Mouse (Mus musculus) limb, embryonic 11.5 days (tissue): ENCODE results near the gene Vps13a. TPM values are rescaled to one million over a fixed set of nuclear protein-coding genes. Genes with fewer than 3 reads are reported as not detected.

Source experiments
- ATAC-seq: fragments of 200-750 bp; cut with Nextera tagmentation; 2 replicates; pipeline ENCODE4 v1.8.0; 2017; ENCODE audit warnings: low read depth; ENCODE audit not compliant: insufficient number of reproducible peaks, low FRiP score, low TSS enrichment
- DNase-seq: peaks from one replicate; pipeline ENCODE4 v3.0.0-alpha.2; 2015; ENCODE audit warnings: low spot score
- H3K27ac ChIP-seq: fragments of 300-500 bp; sonication (generic); replicated peaks from 2 replicates; pipeline ENCODE4 v1.5.1; 2014; ENCODE audit warnings: low read depth, mild to moderate bottlenecking, low read length
- H3K27me3 ChIP-seq: fragments of 300-500 bp; sonication (generic); 2 replicates; pipeline ENCODE4 v1.6.1; 2014; ENCODE audit warnings: mild to moderate bottlenecking, low read length, mixed read lengths; ENCODE audit not compliant: control insufficient read depth, insufficient read depth
- H3K36me3 ChIP-seq: fragments of 300-500 bp; sonication (generic); 2 replicates; pipeline ENCODE4 v1.6.1; 2014; ENCODE audit warnings: mild to moderate bottlenecking, low read length, moderate library complexity, mixed read lengths; ENCODE audit not compliant: control insufficient read depth, insufficient read depth
- H3K4me1 ChIP-seq: fragments of 300-500 bp; sonication (generic); 2 replicates; pipeline ENCODE4 v1.6.1; 2014; ENCODE audit warnings: low read length, mixed read lengths; ENCODE audit not compliant: control insufficient read depth, insufficient read depth
- H3K4me2 ChIP-seq: fragments of 300-500 bp; sonication (generic); 2 replicates; pipeline ENCODE4 v1.6.1; 2014; ENCODE audit warnings: low read depth, mild to moderate bottlenecking, moderate library complexity; ENCODE audit not compliant: severe bottlenecking
- H3K4me3 ChIP-seq: fragments of 300-500 bp; sonication (generic); 2 replicates; pipeline ENCODE4 v1.5.1; 2014; ENCODE audit warnings: low read depth, low read length
- H3K9ac ChIP-seq: fragments of 300-500 bp; sonication (generic); 2 replicates; pipeline ENCODE4 v1.6.1; 2014; ENCODE audit warnings: mild to moderate bottlenecking, low read length
- H3K9me3 ChIP-seq: fragments of 300-500 bp; sonication (generic); 2 replicates; pipeline ENCODE4 v1.6.1; 2016; ENCODE audit warnings: low read length; ENCODE audit not compliant: control insufficient read depth
- WGBS: fragments of 180-500 bp; shearing (Covaris S2); extraction: QIAGEN DNeasy Blood & Tissue Kit; methylation state at CpG from one replicate; pipeline ENCODE4 v1.1.7; 2014; 5-methylcytosine and 5-hydroxymethylcytosine counted together
- polyA plus RNA-seq: library from polyadenylated mRNA; unstranded; fragments of >200 nt; fragmentation: Nextera tagmentation; extraction: Ambion mirVana; gene quantifications from 2 replicates; pipeline ENCODE4 v1.2.1, GENCODE M21; 2014

Vps13a gene
- polyA plus RNA-seq, 1 experiment from 2014 or later: 8.1 TPM

DNA sequence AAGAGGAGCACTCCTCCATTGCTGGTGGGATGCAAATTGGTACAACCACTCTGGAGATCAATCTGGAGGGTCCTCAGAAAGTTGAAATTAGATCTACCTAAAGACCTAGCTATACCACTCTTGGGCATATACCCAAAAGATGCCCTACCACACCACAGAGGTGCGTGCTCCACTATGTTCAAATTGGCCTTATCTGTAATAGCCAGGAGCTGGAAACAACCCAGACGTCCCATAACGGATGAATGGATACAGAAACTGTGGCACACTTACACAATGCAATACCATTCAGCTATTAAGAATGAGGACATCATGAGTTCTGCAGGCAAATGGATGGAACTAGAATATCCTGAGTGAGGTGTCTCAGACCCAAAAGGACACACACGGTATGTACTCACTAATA is 43.9 kb downstream of the Vps13a start:
- ATAC-seq: no peak
- WGBS: 90% methylated on average over 4 of the region's 4 CpGs
- no peak for DNase-seq

GRCm38 (mm10) chr19:16728729-16729128 is 52.0 kb downstream of the Vps13a start:
- DNase-seq: no peak
- H3K4me1 ChIP-seq: no peaks in the 10 kb centered on the region
- ATAC-seq: no peak
- H3K9ac ChIP-seq: no peak overlapping the region
- H3K9me3 ChIP-seq: no peaks in the 10 kb centered on the region
- H3K36me3 ChIP-seq: no peaks in the 10 kb centered on the region
- 58% methylated on average over 2 of the region's 2 CpGs for WGBS
- no peaks in the 10 kb centered on the region for H3K27me3 ChIP-seq
- H3K4me2 ChIP-seq: no peak overlapping the region
- no peak overlapping the region for H3K27ac ChIP-seq
- H3K4me3 ChIP-seq: no peak overlapping the region

More for the DNA sequence above, 43.9 kb downstream of the Vps13a start:
- Histone ChIP-seq H3K27ac (no peak overlapping the region), H3K9me3 (no peaks in the 10 kb centered on the region), H3K36me3 (no peaks in the 10 kb centered on the region), H3K4me3 (no peak overlapping the region), H3K9ac (no peak overlapping the region), H3K4me2 (no peak overlapping the region), H3K27me3 (no peaks in the 10 kb centered on the region), H3K4me1 (no peaks in the 10 kb centered on the region)

DNA sequence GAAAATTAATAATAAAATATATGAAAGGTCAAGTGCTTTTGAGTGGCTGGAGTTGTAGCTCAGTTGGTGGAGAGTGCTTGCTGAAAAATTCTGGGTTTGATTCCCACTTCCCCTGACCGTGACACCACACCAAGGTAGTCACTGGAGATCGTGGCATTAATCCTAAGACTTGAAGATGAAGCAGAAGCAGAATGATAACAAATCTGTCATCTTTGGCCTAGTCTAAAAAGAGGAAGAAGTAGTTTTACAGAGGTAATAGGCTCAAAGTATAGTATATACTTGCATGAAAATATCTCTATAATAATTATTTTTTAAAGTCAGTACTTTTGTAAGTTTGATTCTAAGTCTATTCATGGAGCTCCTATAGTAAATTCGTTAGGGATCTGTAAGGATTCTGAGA is 65.5 kb downstream of the Vps13a start:
- ATAC-seq (no peak), DNase-seq (no peak)
- no peaks in the 10 kb centered on the region for H3K9me3 ChIP-seq
- H3K27me3 ChIP-seq: no peaks in the 10 kb centered on the region
- 88% methylated on average over 3 of the region's 3 CpGs for WGBS
- no peak overlapping the region for H3K9ac ChIP-seq
- no peak overlapping the region for H3K4me3 ChIP-seq
- H3K4me2 ChIP-seq: no peak overlapping the region
- H3K27ac ChIP-seq: no peak overlapping the region
- no peaks in the 10 kb centered on the region for H3K36me3 ChIP-seq
- H3K4me1 ChIP-seq: no peaks in the 10 kb centered on the region

- Histone ChIP-seq H3K36me3 (no peaks in the 10 kb centered on the region), H3K4me3 (no peak overlapping the region), H3K27ac (no peak overlapping the region), H3K9me3 (no peaks in the 10 kb centered on the region), H3K9ac (no peak overlapping the region), H3K4me2 (no peak overlapping the region), H3K4me1 (no peaks in the 10 kb centered on the region), H3K27me3 (no peaks in the 10 kb centered on the region)
- DNase-seq: no peak
- WGBS: 92% methylated on average over 1 of the region's 1 CpGs
- ATAC-seq: no peak
These were observed 78.9 kb downstream of the Vps13a start for GRCm38 (mm10) chr19:16701790-16702189.

DNA sequence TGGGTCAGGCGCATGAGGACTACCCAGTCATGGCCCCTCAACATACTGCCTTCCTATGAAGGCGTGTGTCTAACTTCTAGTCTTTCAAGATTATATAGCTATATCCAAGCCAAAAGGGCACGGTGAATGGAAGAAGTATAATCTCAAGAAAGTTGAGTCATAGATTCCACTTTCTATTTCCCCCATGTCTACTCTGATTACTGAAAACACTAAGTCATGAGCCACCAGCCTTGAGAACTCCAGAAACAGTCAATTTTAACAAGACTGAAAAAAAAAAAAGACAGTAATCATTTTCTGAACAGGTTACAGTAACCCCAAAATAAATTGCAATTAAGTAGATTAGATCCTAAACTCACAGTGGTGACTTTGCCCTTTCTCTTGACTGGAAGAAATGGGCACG is 95.8 kb downstream of the Vps13a start:
- no peaks in the 10 kb centered on the region for H3K4me1 ChIP-seq
- 94% methylated on average over 4 of the region's 4 CpGs for WGBS
- no peak for DNase-seq

GRCm38 (mm10) chr19:16684210-16684609 is 96.5 kb downstream of the Vps13a start:
- no peak overlapping the region for H3K4me2 ChIP-seq
- no peaks in the 10 kb centered on the region for H3K36me3 ChIP-seq
- no peak overlapping the region for H3K27ac ChIP-seq
- no peaks in the 10 kb centered on the region for H3K9me3 ChIP-seq
- no peak overlapping the region for H3K4me3 ChIP-seq
- H3K27me3 ChIP-seq: no peaks in the 10 kb centered on the region
- DNase-seq (no peak), ATAC-seq (no peak)
- no peaks in the 10 kb centered on the region for H3K4me1 ChIP-seq
- WGBS: 86% methylated on average over 2 of the region's 2 CpGs
- no peak overlapping the region for H3K9ac ChIP-seq

More for the DNA sequence above, 95.8 kb downstream of the Vps13a start:
- Histone ChIP-seq H3K4me2 (no peak overlapping the region), H3K9ac (no peak overlapping the region), H3K27ac (no peak overlapping the region), H3K9me3 (no peaks in the 10 kb centered on the region), H3K27me3 (no peaks in the 10 kb centered on the region), H3K36me3 (no peaks in the 10 kb centered on the region), H3K4me3 (no peak overlapping the region)
- ATAC-seq: no peak

DNA sequence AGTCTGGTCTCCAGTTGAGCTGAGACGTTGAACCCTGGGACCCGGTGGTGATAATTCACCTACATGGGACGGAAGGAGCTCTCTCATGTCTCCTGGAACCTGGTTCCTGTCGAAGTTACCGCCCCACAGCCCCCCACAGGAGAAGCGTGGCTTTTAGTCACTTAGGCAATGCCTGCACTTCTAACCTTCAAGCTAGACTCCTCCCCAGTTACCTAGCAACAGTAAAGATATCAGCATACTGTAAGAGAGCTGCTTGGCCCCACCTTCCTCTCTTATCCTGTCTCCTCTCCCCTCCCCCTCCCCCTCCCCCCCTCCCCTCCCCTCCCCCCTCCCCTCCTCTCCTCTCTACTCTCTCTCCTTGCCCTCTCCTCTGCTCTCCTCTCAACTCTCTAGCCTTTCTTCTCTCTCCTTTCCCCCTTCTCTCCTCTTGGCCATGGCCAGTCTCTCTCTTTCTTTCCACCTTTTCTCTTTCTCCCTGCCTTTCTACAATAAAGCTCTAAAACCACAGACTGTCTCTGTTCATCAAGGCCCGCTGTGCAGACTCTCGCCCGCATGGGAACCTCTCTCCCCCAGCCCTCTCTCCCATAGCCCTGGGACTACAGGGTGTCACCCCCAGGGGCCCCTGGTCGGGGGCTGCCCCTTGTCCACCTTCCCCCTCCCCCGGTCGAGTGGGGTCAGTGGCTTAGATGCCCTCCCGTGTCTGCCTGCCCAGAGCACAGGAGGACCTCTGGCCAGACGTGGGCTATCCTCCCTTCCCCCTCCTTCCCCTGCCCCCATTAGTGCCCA is 154.9 kb downstream of the Vps13a start:
- no peaks in the 10 kb centered on the region for H3K9me3 ChIP-seq
- ATAC-seq: no peak
- H3K27me3 ChIP-seq: no peaks in the 10 kb centered on the region
- no peak for DNase-seq
- no peaks in the 10 kb centered on the region for H3K4me1 ChIP-seq
- no peak overlapping the region for H3K4me3 ChIP-seq
- WGBS: 19% methylated on average over 14 of the region's 14 CpGs
- no peak overlapping the region for H3K9ac ChIP-seq
- no peak overlapping the region for H3K27ac ChIP-seq
- no peak overlapping the region for H3K4me2 ChIP-seq
- no peaks in the 10 kb centered on the region for H3K36me3 ChIP-seq

DNA sequence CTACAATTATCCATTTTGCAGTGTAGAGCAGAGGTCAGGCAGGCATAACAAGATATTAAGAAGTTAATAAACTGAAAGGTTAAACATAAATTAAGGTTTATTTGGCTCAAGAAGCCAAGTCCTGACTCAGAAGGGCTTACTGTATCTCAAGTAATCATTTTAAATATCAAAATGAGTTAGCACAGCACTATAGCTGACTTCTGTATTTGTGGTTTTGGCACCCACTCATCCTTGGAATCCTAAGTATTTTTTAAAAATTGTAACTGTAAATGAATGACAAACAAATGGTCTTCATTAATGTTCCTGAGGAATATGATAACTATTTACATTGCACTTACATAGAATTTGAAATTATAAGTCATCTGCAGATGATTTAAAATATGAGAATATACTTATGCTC is 155.7 kb downstream of the Vps13a start:
- no peak for DNase-seq
- Histone ChIP-seq H3K4me1 (no peaks in the 10 kb centered on the region), H3K4me3 (no peak overlapping the region), H3K27ac (no peak overlapping the region), H3K9ac (no peak overlapping the region), H3K9me3 (no peaks in the 10 kb centered on the region), H3K27me3 (no peaks in the 10 kb centered on the region), H3K36me3 (no peaks in the 10 kb centered on the region), H3K4me2 (no peak overlapping the region)
- ATAC-seq: no peak

DNA sequence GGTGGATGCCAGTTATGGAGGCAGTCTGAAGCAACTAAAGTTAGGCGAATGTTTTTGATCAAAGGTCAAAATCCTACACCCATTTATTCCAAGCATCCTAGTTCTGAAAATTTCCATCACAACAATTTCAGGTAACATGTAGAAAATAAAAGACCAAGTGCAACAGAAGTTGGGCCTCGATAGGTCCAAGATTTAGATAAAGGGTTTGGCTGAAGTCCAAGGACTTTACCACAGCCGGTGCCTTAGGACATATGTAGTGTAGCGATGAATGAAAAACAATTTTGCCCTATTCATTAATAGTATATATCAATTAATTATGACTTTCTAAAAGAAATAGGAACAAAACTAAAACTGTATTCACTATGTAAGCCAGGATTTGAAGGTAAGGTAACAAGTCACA is 157.6 kb downstream of the Vps13a start:
- Histone ChIP-seq H3K9ac (no peak overlapping the region), H3K27ac (no peak overlapping the region), H3K9me3 (no peaks in the 10 kb centered on the region), H3K4me2 (no peak overlapping the region), H3K36me3 (no peaks in the 10 kb centered on the region), H3K4me1 (no peaks in the 10 kb centered on the region), H3K4me3 (no peak overlapping the region), H3K27me3 (no peaks in the 10 kb centered on the region)
- no peak for DNase-seq
- no peak for ATAC-seq
- WGBS: 96% methylated on average over 4 of the region's 4 CpGs
